Mouse (Mus musculus): ENCODE results near the gene Tbcd. TPM values are rescaled to one million over a fixed set of nuclear protein-coding genes. Genes with fewer than 3 reads are reported as not detected.

Tbcd gene
- polyA plus RNA-seq, 1 experiment from 2014 or later: 45.2 TPM

GRCm38 (mm10) chr11:121545398-121546034 lies 93.8 kb downstream of the Tbcd start:
- Histone ChIP-seq H3K4me1 (peaks cover 20% of the 10 kb centered on the region), H3K4me3 (no peak overlapping the region), H3K36me3 (ENCODE audit: poor library complexity, severe bottlenecking) (peaks cover 26% of the 10 kb centered on the region), H3K9ac (no peak overlapping the region), H3K27me3 (no peaks in the 10 kb centered on the region), H3K4me2 (no peak overlapping the region), H3K9me3 (replicated peaks) (no peaks in the 10 kb centered on the region), H3K27ac (no peak overlapping the region)
- no peak for ATAC-seq
- 86% methylated on average over 3 of the region's 3 CpGs for WGBS

- H3K9ac ChIP-seq: no peak overlapping the region
- 89% methylated on average over 5 of the region's 5 CpGs for WGBS
- H3K27ac ChIP-seq: no peak overlapping the region; the same call in 1 of the 2 replicates
- H3K4me3 ChIP-seq: no peak overlapping the region
- H3K27me3 ChIP-seq: no peaks in the 10 kb centered on the region
- H3K9me3 ChIP-seq (replicated peaks): no peaks in the 10 kb centered on the region
- H3K4me1 ChIP-seq: peaks cover 31% of the 10 kb centered on the region
- peaks cover 11% of the 10 kb centered on the region for H3K36me3 ChIP-seq (ENCODE audit: poor library complexity, severe bottlenecking)
- no peak overlapping the region for H3K4me2 ChIP-seq
- no peak for ATAC-seq
These were observed 95.5 kb downstream of the Tbcd start for GRCm38 (mm10) chr11:121547234-121547633.

GRCm38 (mm10) chr11:121547925-121548324 lies 96.2 kb downstream of the Tbcd start:
- peaks cover 4% of the 10 kb centered on the region for H3K36me3 ChIP-seq (ENCODE audit: poor library complexity, severe bottlenecking)
- H3K9me3 ChIP-seq (replicated peaks): no peaks in the 10 kb centered on the region
- peaks cover 33% of the 10 kb centered on the region for H3K4me1 ChIP-seq
- no peak overlapping the region for H3K4me2 ChIP-seq
- H3K27me3 ChIP-seq: no peaks in the 10 kb centered on the region
- no peak overlapping the region for H3K27ac ChIP-seq
- ATAC-seq: no peak
- no peak overlapping the region for H3K9ac ChIP-seq
- WGBS: 97% methylated on average over 4 of the region's 4 CpGs
- H3K4me3 ChIP-seq: no peak overlapping the region

GRCm38 (mm10) chr11:121548996-121549842 lies 97.5 kb downstream of the Tbcd start:
- Histone ChIP-seq H3K27me3 (no peaks in the 10 kb centered on the region), H3K4me1 (peaks cover 33% of the 10 kb centered on the region), H3K36me3 (ENCODE audit: poor library complexity, severe bottlenecking) (no peaks in the 10 kb centered on the region), H3K9me3 (replicated peaks) (no peaks in the 10 kb centered on the region), H3K4me2 (no peak overlapping the region), H3K4me3 (no peak overlapping the region), H3K9ac (no peak overlapping the region), H3K27ac (peak overlapping the region; percentile 66)
- peak; percentile 60 for ATAC-seq
- WGBS: 69% methylated on average over 12 of the region's 12 CpGs

- 43% methylated on average over 17 of the region's 17 CpGs for WGBS
- H3K27ac ChIP-seq: peak overlapping the region; percentile 66
- no peaks in the 10 kb centered on the region for H3K36me3 ChIP-seq (ENCODE audit: poor library complexity, severe bottlenecking)
- H3K9ac ChIP-seq: no peak overlapping the region
- peak overlapping the region; percentile 33 for H3K4me2 ChIP-seq
- no peaks in the 10 kb centered on the region for H3K9me3 ChIP-seq (replicated peaks)
- H3K27me3 ChIP-seq: no peaks in the 10 kb centered on the region
- peaks cover 33% of the 10 kb centered on the region for H3K4me1 ChIP-seq
- H3K4me3 ChIP-seq: no peak overlapping the region
- peak; percentile 80 for ATAC-seq
These were observed 98.3 kb downstream of the Tbcd start for GRCm38 (mm10) chr11:121549843-121550647.

GRCm38 (mm10) chr11:121551206-121551799 lies 99.6 kb downstream of the Tbcd start:
- no peaks in the 10 kb centered on the region for H3K27me3 ChIP-seq
- 95% methylated on average over 5 of the region's 5 CpGs for WGBS
- no peak for ATAC-seq
- H3K36me3 ChIP-seq (ENCODE audit: poor library complexity, severe bottlenecking): no peaks in the 10 kb centered on the region
- H3K4me1 ChIP-seq: peaks cover 33% of the 10 kb centered on the region
- no peak overlapping the region for H3K9ac ChIP-seq
- no peak overlapping the region for H3K4me2 ChIP-seq
- peak overlapping the region; percentile 66; the same call in 1 of the 2 replicates for H3K27ac ChIP-seq
- no peaks in the 10 kb centered on the region for H3K9me3 ChIP-seq (replicated peaks)
- H3K4me3 ChIP-seq: no peak overlapping the region

- H3K36me3 ChIP-seq (ENCODE audit: poor library complexity, severe bottlenecking): peaks cover 2% of the 10 kb centered on the region; the same call in 1 of the 2 replicates
- WGBS: 79% methylated on average over 4 of the region's 4 CpGs
- H3K27me3 ChIP-seq: no peaks in the 10 kb centered on the region
- H3K9me3 ChIP-seq (replicated peaks): no peaks in the 10 kb centered on the region
- H3K4me3 ChIP-seq: no peak overlapping the region
- no peak overlapping the region for H3K4me2 ChIP-seq
- no peak for ATAC-seq
- peak overlapping the region; percentile 31; the same call in 1 of the 2 replicates for H3K27ac ChIP-seq
- H3K4me1 ChIP-seq: peaks cover 33% of the 10 kb centered on the region
- no peak overlapping the region for H3K9ac ChIP-seq
These were observed 100.4 kb downstream of the Tbcd start for GRCm38 (mm10) chr11:121552167-121552566.

- no peak overlapping the region for H3K4me3 ChIP-seq
- H3K36me3 ChIP-seq (ENCODE audit: poor library complexity, severe bottlenecking): peaks cover 10% of the 10 kb centered on the region
- 94% methylated on average over 7 of the region's 7 CpGs for WGBS
- no peak overlapping the region for H3K9ac ChIP-seq
- H3K27me3 ChIP-seq: no peaks in the 10 kb centered on the region
- H3K4me1 ChIP-seq: peaks cover 33% of the 10 kb centered on the region
- no peak overlapping the region for H3K4me2 ChIP-seq
- no peaks in the 10 kb centered on the region for H3K9me3 ChIP-seq (replicated peaks)
- no peak for ATAC-seq
- no peak overlapping the region for H3K27ac ChIP-seq
These were observed 101.2 kb downstream of the Tbcd start for GRCm38 (mm10) chr11:121552846-121553457.

- H3K9ac ChIP-seq: no peak overlapping the region
- no peaks in the 10 kb centered on the region for H3K9me3 ChIP-seq (replicated peaks)
- peaks cover 10% of the 10 kb centered on the region for H3K36me3 ChIP-seq (ENCODE audit: poor library complexity, severe bottlenecking)
- no peak overlapping the region for H3K4me3 ChIP-seq
- no peak for ATAC-seq
- H3K4me1 ChIP-seq: peaks cover 33% of the 10 kb centered on the region
- no peak overlapping the region for H3K4me2 ChIP-seq
- no peaks in the 10 kb centered on the region for H3K27me3 ChIP-seq
- H3K27ac ChIP-seq: no peak overlapping the region
- 94% methylated on average over 3 of the region's 3 CpGs for WGBS
These were observed 101.7 kb downstream of the Tbcd start for GRCm38 (mm10) chr11:121553458-121553857.

- 76% methylated on average over 1 of the region's 1 CpGs for WGBS
These were observed 105.0 kb downstream of the Tbcd start for GRCm38 (mm10) chr11:121556727-121557126.

GRCm38 (mm10) chr11:121557946-121558345 lies 106.2 kb downstream of the Tbcd start:
- H3K4me2 ChIP-seq: no peak overlapping the region
- H3K4me1 ChIP-seq: no peaks in the 10 kb centered on the region
- H3K27ac ChIP-seq: no peak overlapping the region
- no peaks in the 10 kb centered on the region for H3K9me3 ChIP-seq (replicated peaks)
- H3K27me3 ChIP-seq: no peaks in the 10 kb centered on the region
- ATAC-seq: no peak
- H3K36me3 ChIP-seq (ENCODE audit: poor library complexity, severe bottlenecking): peaks cover 10% of the 10 kb centered on the region
- 98% methylated on average over 1 of the region's 1 CpGs for WGBS
- H3K9ac ChIP-seq: no peak overlapping the region
- H3K4me3 ChIP-seq: no peak overlapping the region

More at GRCm38 (mm10) chr11:121556727-121557126, 105.0 kb downstream of the Tbcd start:
- H3K4me3 ChIP-seq: no peak overlapping the region
- peaks cover 5% of the 10 kb centered on the region for H3K4me1 ChIP-seq
- H3K27me3 ChIP-seq: no peaks in the 10 kb centered on the region
- no peak overlapping the region for H3K9ac ChIP-seq
- peaks cover 10% of the 10 kb centered on the region for H3K36me3 ChIP-seq (ENCODE audit: poor library complexity, severe bottlenecking)
- no peak for ATAC-seq
- H3K27ac ChIP-seq: no peak overlapping the region
- no peak overlapping the region for H3K4me2 ChIP-seq
- no peaks in the 10 kb centered on the region for H3K9me3 ChIP-seq (replicated peaks)
